Mouse (Mus musculus): ENCODE results near the gene Gm9573. TPM values are rescaled to one million over a fixed set of nuclear protein-coding genes. Genes with fewer than 3 reads are reported as not detected.

Gm9573 gene
- polyA plus RNA-seq, 1 experiment from 2014 or later: not detected

Other genes with a start within 250 kb of the Gm9573 start
- 2.9 and 3.1 TPM in 2 replicates for gene H2-Q4, start 247.0 kb downstream of the Gm9573 start, polyA plus RNA-seq (2016; fragmentation: Nextera tagmentation; extraction: Ambion mirVana)
- gene H2-Q6, start 201.8 kb downstream of the Gm9573 start, polyA plus RNA-seq (2016; fragmentation: Nextera tagmentation; extraction: Ambion mirVana): 1.5 and 1.9 TPM in 2 replicates
- gene H2-Q7, start 187.5 kb downstream of the Gm9573 start, polyA plus RNA-seq (2016; fragmentation: Nextera tagmentation; extraction: Ambion mirVana): 16.0 and 17.5 TPM in 2 replicates
- 0.22 and 0.27 TPM in 2 replicates for gene H2-Q10, start 156.5 kb downstream of the Gm9573 start, polyA plus RNA-seq (2016; fragmentation: Nextera tagmentation; extraction: Ambion mirVana)
- gene Pou5f1, start 120.6 kb downstream of the Gm9573 start, polyA plus RNA-seq (2016; fragmentation: Nextera tagmentation; extraction: Ambion mirVana): 0.10 TPM in 1 of 2 replicates, not detected in the other
- 56.7 and 58.8 TPM in 2 replicates for gene Tcf19, start 109.8 kb downstream of the Gm9573 start, polyA plus RNA-seq (2016; fragmentation: Nextera tagmentation; extraction: Ambion mirVana)
- 23.4 and 23.6 TPM in 2 replicates for gene Cchcr1, start 109.5 kb downstream of the Gm9573 start, polyA plus RNA-seq (2016; fragmentation: Nextera tagmentation; extraction: Ambion mirVana)
- gene Psors1c2, start 93.4 kb downstream of the Gm9573 start, polyA plus RNA-seq (2016; fragmentation: Nextera tagmentation; extraction: Ambion mirVana): 1.4 and 2.0 TPM in 2 replicates
- 0.07 and 0.10 TPM in 2 replicates for gene Cdsn, start 74.5 kb downstream of the Gm9573 start, polyA plus RNA-seq (2016; fragmentation: Nextera tagmentation; extraction: Ambion mirVana)
- not detected in 2 replicates for gene 2300002M23Rik, start 59.2 kb downstream of the Gm9573 start, polyA plus RNA-seq (2016; fragmentation: Nextera tagmentation; extraction: Ambion mirVana)
- gene Sfta2, start 25.1 kb downstream of the Gm9573 start, polyA plus RNA-seq (2016; fragmentation: Nextera tagmentation; extraction: Ambion mirVana): not detected in 2 replicates
- 0.17 and 0.22 TPM in 2 replicates for gene Mucl3, start 17.1 kb upstream of the Gm9573 start, polyA plus RNA-seq (2016; fragmentation: Nextera tagmentation; extraction: Ambion mirVana)
- 19.3 and 20.6 TPM in 2 replicates for gene Vars2, start 41.0 kb upstream of the Gm9573 start, polyA plus RNA-seq (2016; fragmentation: Nextera tagmentation; extraction: Ambion mirVana)
- 50.1 and 52.3 TPM in 2 replicates for gene Gtf2h4, start 47.1 kb upstream of the Gm9573 start, polyA plus RNA-seq (2016; fragmentation: Nextera tagmentation; extraction: Ambion mirVana)
- 142 and 193 TPM in 2 replicates for gene Ddr1, start 78.0 kb upstream of the Gm9573 start, polyA plus RNA-seq (2016; fragmentation: Nextera tagmentation; extraction: Ambion mirVana)
- gene Ier3, start 195.0 kb upstream of the Gm9573 start, polyA plus RNA-seq (2016; fragmentation: Nextera tagmentation; extraction: Ambion mirVana): 3.0 and 3.7 TPM in 2 replicates
- 54.8 and 59.3 TPM in 2 replicates for gene Flot1, start 196.6 kb upstream of the Gm9573 start, polyA plus RNA-seq (2016; fragmentation: Nextera tagmentation; extraction: Ambion mirVana)
- 1,574 and 1,617 TPM in 2 replicates for gene Tubb5, start 211.7 kb upstream of the Gm9573 start, polyA plus RNA-seq (2016; fragmentation: Nextera tagmentation; extraction: Ambion mirVana)
- gene Mdc1, start 214.9 kb upstream of the Gm9573 start, polyA plus RNA-seq (2016; fragmentation: Nextera tagmentation; extraction: Ambion mirVana): 21.1 and 21.7 TPM in 2 replicates
- 80.0 and 84.5 TPM in 2 replicates for gene Nrm, start 234.7 kb upstream of the Gm9573 start, polyA plus RNA-seq (2016; fragmentation: Nextera tagmentation; extraction: Ambion mirVana)
- gene Ppp1r18, start 239.0 kb upstream of the Gm9573 start, polyA plus RNA-seq (2016; fragmentation: Nextera tagmentation; extraction: Ambion mirVana): 21.8 and 27.6 TPM in 2 replicates

All from midbrain, embryonic 10.5 days (tissue).